Mouse (Mus musculus) colon, adult 2 months (tissue): ENCODE data around the gene Hspb3. TPM values are rescaled to one million over a fixed set of nuclear protein-coding genes. Genes with fewer than 3 reads are reported as not detected.

Experiments used
- polyA plus RNA-seq: library from polyadenylated mRNA; depleted of rRNA; stranded (reverse); fragments of >200 nt; gene quantifications from 2 replicates; pipeline ENCODE4 v1.2.3, GENCODE M21; 2012; rRNA removed

The Hspb3 gene
- not detected in 2 replicates for polyA plus RNA-seq

GRCm38 (mm10) chr13:113663151-113663779 is at the start of gene Hspb3:
Gene Hspb3 (minus strand): TSS chr13:113663676.

GRCm38 (mm10) chr13:113617891-113618823 is 45.3 kb downstream of the Hspb3 start, which contains the start of gene Snx18:
Gene Snx18 (minus strand): TSS chr13:113618564.

Other genes with a start within 250 kb of the Hspb3 start
- gene Snx18, start 45.1 kb downstream of the Hspb3 start, polyA plus RNA-seq, result 11.9 and 15.0 TPM in 2 replicates
- 1.7 and 1.9 TPM in 2 replicates for gene Arl15, start 130.8 kb upstream of the Hspb3 start, polyA plus RNA-seq